Mouse (Mus musculus) kidney, postnatal 0 days (tissue): ENCODE data around the gene Gm17018. TPM values are rescaled to one million over a fixed set of nuclear protein-coding genes. Genes with fewer than 3 reads are reported as not detected.

Source experiments
- ATAC-seq: fragments of 200-750 bp; cut with Nextera tagmentation; replicated peaks from 2 replicates; pipeline ENCODE4 v1.8.0; 2017; ENCODE audit warnings: low read depth, moderate number of reproducible peaks, moderate TSS enrichment, moderate library complexity; ENCODE audit not compliant: low FRiP score
- DNase-seq: peaks from one replicate; pipeline ENCODE4 v3.0.0-alpha.2; 2016; ENCODE audit warnings: low spot score
- H3K27ac ChIP-seq: fragments of 300-500 bp; sonication (generic); 2 replicates; pipeline ENCODE4 v1.5.1; 2014; ENCODE audit warnings: mild to moderate bottlenecking
- H3K27me3 ChIP-seq: fragments of 300-500 bp; sonication (generic); 2 replicates; pipeline ENCODE4 v1.6.1; 2014; ENCODE audit warnings: low read length, mixed read lengths; ENCODE audit not compliant: insufficient read depth
- H3K36me3 ChIP-seq: fragments of 300-500 bp; sonication (generic); 2 replicates; pipeline ENCODE4 v1.6.1; 2014; ENCODE audit warnings: low read length, mixed read lengths; ENCODE audit not compliant: insufficient read depth
- H3K4me1 ChIP-seq: fragments of 300-500 bp; sonication (generic); replicated peaks from 2 replicates; pipeline ENCODE4 v1.6.1; 2014; ENCODE audit warnings: antibody characterized with exemption, low read length, mixed read lengths; ENCODE audit not compliant: insufficient read depth
- H3K4me2 ChIP-seq: fragments of 300-500 bp; sonication (generic); 2 replicates; pipeline ENCODE4 v1.6.1; 2014; ENCODE audit warnings: mild to moderate bottlenecking, low read length, moderate library complexity, mixed read lengths
- H3K4me3 ChIP-seq: fragments of 300-500 bp; sonication (generic); replicated peaks from 2 replicates; pipeline ENCODE4 v1.5.1; 2014; ENCODE audit warnings: low read depth, low read length
- H3K9ac ChIP-seq: fragments of 300-500 bp; sonication (generic); 2 replicates; pipeline ENCODE4 v1.6.1; 2014; ENCODE audit warnings: low read depth, low read length
- H3K9me3 ChIP-seq: fragments of 300-500 bp; sonication (generic); replicated peaks from 2 replicates; pipeline ENCODE4 v1.6.1; 2016; ENCODE audit warnings: low read length, inconsistent platforms, mixed read lengths
- CTCF ChIP-seq: IDR thresholded peaks from 2 replicates; pipeline ENCODE4 v1.5.1; 2016; ENCODE audit warnings: antibody characterized with exemption, low read depth, mild to moderate bottlenecking, moderate library complexity
- WGBS: fragments of 180-500 bp; shearing (Covaris S2); extraction: QIAGEN DNeasy Blood & Tissue Kit; methylation state at CpG from one replicate; pipeline ENCODE4 v1.1.7; 2014; 5-methylcytosine and 5-hydroxymethylcytosine counted together
- polyA plus RNA-seq: library from polyadenylated mRNA; unstranded; fragments of >200 nt; fragmentation: Nextera tagmentation; extraction: Ambion mirVana; gene quantifications from 2 replicates; pipeline ENCODE4 v1.2.1, GENCODE M21; 2015

The Gm17018 gene
- polyA plus RNA-seq, 1 experiment from 2014 or later: 49.2 TPM

DNA sequence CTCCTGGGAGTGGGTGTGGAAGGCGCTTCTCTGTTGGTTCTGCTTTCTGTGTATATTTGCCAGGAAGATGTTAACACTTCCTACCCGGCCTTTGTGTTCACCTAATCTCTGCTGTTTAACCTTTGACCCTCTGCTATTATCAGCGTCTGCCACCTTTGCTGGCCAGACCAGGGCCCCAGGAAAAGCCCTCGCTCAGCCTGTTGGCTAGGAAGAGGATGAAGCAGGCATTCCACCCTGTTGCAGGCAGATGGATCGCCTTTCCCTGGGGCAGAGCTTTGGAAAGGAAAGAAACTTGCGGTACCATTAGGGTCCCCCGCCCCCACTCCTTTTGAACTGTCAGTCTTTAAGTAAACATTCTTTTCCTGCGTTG lies 15.2 kb downstream of the Gm17018 start:
- ATAC-seq (no peak), DNase-seq (no peak)
- peaks cover 27% of the 10 kb centered on the region for H3K36me3 ChIP-seq
- H3K4me1 ChIP-seq: no peaks in the 10 kb centered on the region; the same call in 1 of the 2 replicates
- H3K9me3 ChIP-seq: no peaks in the 10 kb centered on the region
- H3K27ac ChIP-seq: no peak overlapping the region
- no peak for TF ChIP-seq CTCF
- no peak overlapping the region for H3K4me2 ChIP-seq
- H3K4me3 ChIP-seq: no peak overlapping the region
- WGBS: 34% methylated on average over 8 of the region's 8 CpGs
- no peak overlapping the region for H3K9ac ChIP-seq
- H3K27me3 ChIP-seq: no peaks in the 10 kb centered on the region

GRCm38 (mm10) chr19:45577141-45577750 lies 16.8 kb downstream of the Gm17018 start:
- Histone ChIP-seq H3K36me3 (peaks cover 27% of the 10 kb centered on the region), H3K27me3 (no peaks in the 10 kb centered on the region), H3K9me3 (no peaks in the 10 kb centered on the region), H3K9ac (no peak overlapping the region), H3K4me3 (no peak overlapping the region), H3K27ac (no peak overlapping the region), H3K4me2 (no peak overlapping the region), H3K4me1 (peaks cover 1% of the 10 kb centered on the region; the same call in 1 of the 2 replicates)
- TF ChIP-seq CTCF: no peak
- ATAC-seq (no peak), DNase-seq (no peak)
- WGBS: 67% methylated on average over 14 of the region's 14 CpGs

DNA sequence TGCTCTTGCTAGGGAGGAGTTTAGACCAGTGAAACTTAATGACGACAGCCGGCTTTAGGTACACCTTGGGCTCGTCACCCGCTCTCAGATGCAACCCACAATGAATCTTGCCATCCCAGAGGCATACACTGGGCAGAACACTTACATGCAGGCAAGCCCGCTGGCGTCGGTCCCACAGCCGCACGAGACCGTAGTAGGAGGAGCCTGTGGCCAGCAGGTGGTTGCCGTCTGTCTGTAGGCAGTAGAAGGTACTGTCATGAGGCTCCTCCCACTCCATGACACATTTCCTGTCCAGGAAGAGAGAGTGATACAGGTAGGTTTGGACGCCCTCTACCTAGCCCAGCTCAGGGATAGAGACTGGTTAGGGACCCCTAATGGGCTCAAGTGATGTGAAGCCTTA lies 18.6 kb downstream of the Gm17018 start:
- no peak for TF ChIP-seq CTCF
- Histone ChIP-seq H3K36me3 (peaks cover 27% of the 10 kb centered on the region), H3K4me3 (no peak overlapping the region), H3K4me1 (peaks cover 4% of the 10 kb centered on the region; the same call in 1 of the 2 replicates), H3K27me3 (no peaks in the 10 kb centered on the region), H3K9me3 (no peaks in the 10 kb centered on the region), H3K4me2 (no peak overlapping the region), H3K9ac (no peak overlapping the region), H3K27ac (no peak overlapping the region)
- WGBS: 84% methylated on average over 12 of the region's 12 CpGs
- ATAC-seq (no peak), DNase-seq (no peak)

- no peak for TF ChIP-seq CTCF
- DNase-seq (no peak), ATAC-seq (no peak)
- Histone ChIP-seq H3K27me3 (no peaks in the 10 kb centered on the region), H3K9me3 (no peaks in the 10 kb centered on the region), H3K27ac (no peak overlapping the region), H3K4me2 (no peak overlapping the region), H3K4me3 (no peak overlapping the region), H3K4me1 (peaks cover 4% of the 10 kb centered on the region; the same call in 1 of the 2 replicates), H3K36me3 (peaks cover 27% of the 10 kb centered on the region), H3K9ac (no peak overlapping the region)
- 93% methylated on average over 7 of the region's 7 CpGs for WGBS
Measured at GRCm38 (mm10) chr19:45579416-45579815, 19.0 kb downstream of the Gm17018 start.

DNA sequence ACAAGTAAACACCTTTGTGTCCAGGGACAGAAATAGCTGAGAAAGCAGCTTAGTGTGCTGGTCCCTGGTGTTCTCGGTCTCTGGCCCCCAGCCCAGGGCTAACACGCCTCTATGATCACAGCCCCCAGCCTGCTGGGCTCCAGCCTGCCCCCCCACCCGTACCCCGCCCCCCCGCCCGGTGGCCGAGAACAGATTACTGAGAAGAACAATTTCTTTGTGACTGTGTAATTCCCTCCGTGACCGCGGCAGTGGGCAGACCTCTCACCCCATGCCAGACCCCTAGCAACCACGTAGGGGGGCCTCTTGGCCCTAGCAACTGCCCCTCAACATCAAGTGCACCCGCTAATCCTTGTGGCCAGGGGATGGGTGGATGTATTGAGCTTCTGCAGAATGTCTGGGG lies 19.8 kb downstream of the Gm17018 start:
- Histone ChIP-seq H3K4me1 (peaks cover 4% of the 10 kb centered on the region; the same call in 1 of the 2 replicates), H3K36me3 (peaks cover 27% of the 10 kb centered on the region), H3K9ac (no peak overlapping the region), H3K4me3 (no peak overlapping the region), H3K9me3 (no peaks in the 10 kb centered on the region), H3K27ac (no peak overlapping the region), H3K27me3 (no peaks in the 10 kb centered on the region), H3K4me2 (no peak overlapping the region)
- DNase-seq: no peak
- no peak for TF ChIP-seq CTCF
- WGBS: 69% methylated on average over 12 of the region's 12 CpGs
- no peak for ATAC-seq

- H3K4me1 ChIP-seq: peaks cover 4% of the 10 kb centered on the region; the same call in 1 of the 2 replicates
- TF ChIP-seq CTCF: peak; percentile 77
- peaks cover 27% of the 10 kb centered on the region for H3K36me3 ChIP-seq
- no peak overlapping the region for H3K4me2 ChIP-seq
- no peak overlapping the region for H3K9ac ChIP-seq
- H3K4me3 ChIP-seq: no peak overlapping the region
- no peaks in the 10 kb centered on the region for H3K9me3 ChIP-seq
- no peak overlapping the region for H3K27ac ChIP-seq
- 49% methylated on average over 3 of the region's 3 CpGs for WGBS
- ATAC-seq: no peak
- no peaks in the 10 kb centered on the region for H3K27me3 ChIP-seq
- peak; percentile 83 for DNase-seq
Measured at GRCm38 (mm10) chr19:45581257-45581656, 20.8 kb downstream of the Gm17018 start.
